Mouse (Mus musculus) bone marrow, adult 2 months (tissue): ENCODE measurements around the gene Rfx8.

Source experiments
- CTCF ChIP-seq: fragments of 200-500 bp; IDR thresholded peaks from 2 replicates; pipeline ENCODE4 v1.5.1; 2011; ENCODE audit warnings: low read length, control low read depth; ENCODE audit not compliant: control insufficient read depth, insufficient read depth
- POLR2A ChIP-seq: fragments of 200-500 bp; IDR thresholded peaks from 2 replicates; pipeline ENCODE4 v1.6.1; 2011; ENCODE audit warnings: low read depth, mild to moderate bottlenecking, control low read depth, low read length, borderline replicate concordance; ENCODE audit not compliant: control insufficient read depth

DNA sequence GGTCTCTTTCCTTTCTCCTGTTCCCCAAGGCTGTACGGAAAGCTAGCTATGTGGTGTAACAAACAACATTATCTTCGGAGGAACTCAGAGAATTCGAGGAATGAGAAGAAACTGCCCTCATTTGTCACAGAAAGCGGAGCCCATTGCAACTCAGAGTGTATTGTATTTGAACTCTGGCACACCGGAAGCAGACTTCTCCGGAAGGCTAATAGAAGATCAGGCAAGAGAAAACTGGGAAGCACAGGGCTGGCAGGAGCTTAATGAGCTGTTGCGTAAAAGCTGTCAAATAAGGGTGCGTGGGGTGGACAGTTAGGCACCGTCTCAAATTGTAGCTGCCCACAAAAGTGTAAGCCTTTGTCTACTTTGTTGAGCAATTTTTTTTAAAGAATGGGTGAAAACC lies 10.7 kb upstream of the Rfx8 start:
- no peak for TF ChIP-seq POLR2A
- no peak for TF ChIP-seq CTCF
